Mouse (Mus musculus) urinary bladder, adult 18-20 months (tissue): ENCODE data around the gene Mthfd1l.
"Not testable (repeated sequence)": the region's sequence is repeated elsewhere in the genome, so short reads cannot be mapped to it uniquely, and the experiment has no call there.

ENCODE experiments used
- DNase-seq, 2 experiments: peaks; one replicate each; pipeline ENCODE4 v3.0.0; 2022; ENCODE audit warnings: low spot score in 2 of 2, mixed read lengths in 2 of 2

Mthfd1l gene

GRCm38 (mm10) chr10:4203651-4204050, 230.7 kb downstream of the Mthfd1l start:
- DNase-seq: not testable (repeated sequence)

- no peak for DNase-seq
Observed at GRCm38 (mm10) chr10:4209040-4209439, 236.1 kb downstream of the Mthfd1l start.

- no peak for DNase-seq
Observed at GRCm38 (mm10) chr10:4210313-4211066, 237.6 kb downstream of the Mthfd1l start.

- DNase-seq: no peak
Observed at GRCm38 (mm10) chr10:4211067-4211447, 238.1 kb downstream of the Mthfd1l start.
